Mouse (Mus musculus) bone marrow macrophage, adult 2 months (primary cell): ENCODE results near the gene Vamp2.

ENCODE experiments used
- CTCF ChIP-seq: IDR thresholded peaks from 2 replicates; pipeline ENCODE4 v1.5.1; 2012; ENCODE audit warnings: low read depth, mild to moderate bottlenecking, low read length, moderate library complexity
- POLR2A ChIP-seq: IDR thresholded peaks from 2 replicates; pipeline ENCODE4 v1.6.1; 2012; ENCODE audit warnings: mild to moderate bottlenecking, low read depth, low read length, borderline replicate concordance

DNA sequence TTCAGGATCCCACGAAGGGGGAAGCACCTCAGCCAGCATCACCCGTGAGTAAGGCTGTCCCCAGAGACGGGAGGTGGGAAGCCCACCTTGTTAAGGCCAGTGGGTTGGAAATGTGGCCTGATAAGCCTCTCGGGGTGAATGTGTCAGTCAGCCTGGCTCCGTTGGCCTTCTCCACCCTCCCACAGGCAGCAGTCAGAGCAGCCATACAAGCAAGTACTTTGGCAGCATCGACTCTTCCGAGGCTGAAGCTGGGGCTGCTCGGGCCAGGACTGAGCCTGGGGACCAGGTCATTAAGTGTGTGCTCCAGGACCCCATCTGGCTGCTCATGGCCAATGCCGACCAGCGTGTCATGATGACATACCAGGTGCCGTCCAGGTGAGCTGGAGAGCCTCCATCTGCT lies 19.4 kb downstream of the Vamp2 start:
- TF ChIP-seq CTCF (no peak), POLR2A (no peak)
